Mouse (Mus musculus): ENCODE data around the gene Igdcc3. TPM values are rescaled to one million over a fixed set of nuclear protein-coding genes. Genes with fewer than 3 reads are reported as not detected.
"Not testable (repeated sequence)": the region's sequence is repeated elsewhere in the genome, so short reads cannot be mapped to it uniquely, and the experiment has no call there.

Gene Igdcc3
- polyA plus RNA-seq, 1 experiment from 2014 or later: 0.15 TPM

- Histone ChIP-seq H3K27ac (no peak overlapping the region; the same call in 1 of the 2 replicates), H3K27me3 (no peaks in the 10 kb centered on the region), H3K4me1 (replicated peaks) (peaks cover 26% of the 10 kb centered on the region), H3K9me3 (replicated peaks) (no peaks in the 10 kb centered on the region), H3K9ac (no peak overlapping the region), H3K4me2 (no peak overlapping the region), H3K4me3 (replicated peaks) (no peak overlapping the region), H3K36me3 (no peaks in the 10 kb centered on the region)
- ATAC-seq (ENCODE audit: low read depth) (peak; percentile 66; the same call in 1 of the 2 replicates), DNase-seq (no peak)
- 79% methylated on average over 32 of the region's 32 CpGs for WGBS (ENCODE audit: insufficient replicate concordance)
Observed at GRCm38 (mm10) chr9:65208293-65209179, 67.5 kb downstream of the Igdcc3 start.

GRCm38 (mm10) chr9:65211598-65211997 lies 70.6 kb downstream of the Igdcc3 start:
- no peaks in the 10 kb centered on the region for H3K27me3 ChIP-seq
- no peak overlapping the region for H3K27ac ChIP-seq
- ATAC-seq (ENCODE audit: low read depth) (no peak), DNase-seq (no peak)
- H3K4me3 ChIP-seq (replicated peaks): no peak overlapping the region
- WGBS (ENCODE audit: insufficient replicate concordance): 77% methylated on average over 1 of the region's 1 CpGs
- H3K36me3 ChIP-seq: no peaks in the 10 kb centered on the region
- H3K9ac ChIP-seq: no peak overlapping the region
- H3K4me1 ChIP-seq (replicated peaks): peaks cover 42% of the 10 kb centered on the region
- H3K9me3 ChIP-seq (replicated peaks): no peaks in the 10 kb centered on the region
- no peak overlapping the region for H3K4me2 ChIP-seq

GRCm38 (mm10) chr9:65214425-65214777 lies 73.4 kb downstream of the Igdcc3 start:
- peaks cover 56% of the 10 kb centered on the region for H3K4me1 ChIP-seq (replicated peaks)
- H3K27ac ChIP-seq: peak overlapping the region; percentile 100
- peak overlapping the region; percentile 99 for H3K9ac ChIP-seq
- H3K4me3 ChIP-seq (replicated peaks): peak overlapping the region; percentile 83
- WGBS (ENCODE audit: insufficient replicate concordance): 9% methylated on average over 10 of the region's 10 CpGs
- ATAC-seq (ENCODE audit: low read depth): no peak; the same call in 1 of the 2 replicates
- H3K27me3 ChIP-seq: no peaks in the 10 kb centered on the region
- H3K36me3 ChIP-seq: no peaks in the 10 kb centered on the region
- no peaks in the 10 kb centered on the region for H3K9me3 ChIP-seq (replicated peaks)
- no peak for DNase-seq
- H3K4me2 ChIP-seq: peak overlapping the region; percentile 98

- DNase-seq (peak; percentile 88), ATAC-seq (ENCODE audit: low read depth) (peak; percentile 92)
- WGBS (ENCODE audit: insufficient replicate concordance): 1% methylated on average over 48 of the region's 59 CpGs
- H3K9ac ChIP-seq: peak overlapping the region; percentile 99
- no peaks in the 10 kb centered on the region for H3K27me3 ChIP-seq
- H3K4me2 ChIP-seq: peak overlapping the region; percentile 98
- no peaks in the 10 kb centered on the region for H3K9me3 ChIP-seq (replicated peaks)
- peaks cover 58% of the 10 kb centered on the region for H3K4me1 ChIP-seq (replicated peaks)
- no peaks in the 10 kb centered on the region for H3K36me3 ChIP-seq
- peak overlapping the region; percentile 83 for H3K4me3 ChIP-seq (replicated peaks)
- H3K27ac ChIP-seq: peak overlapping the region; percentile 100
Observed at GRCm38 (mm10) chr9:65214778-65215493, 73.9 kb downstream of the Igdcc3 start.

GRCm38 (mm10) chr9:65215494-65216126 lies 74.6 kb downstream of the Igdcc3 start:
- Histone ChIP-seq H3K4me3 (replicated peaks) (peak overlapping the region; percentile 83), H3K4me1 (replicated peaks) (peaks cover 55% of the 10 kb centered on the region), H3K9me3 (replicated peaks) (no peaks in the 10 kb centered on the region), H3K27ac (peak overlapping the region; percentile 100), H3K27me3 (no peaks in the 10 kb centered on the region), H3K4me2 (peak overlapping the region; percentile 98), H3K36me3 (no peaks in the 10 kb centered on the region), H3K9ac (peak overlapping the region; percentile 99)
- WGBS (ENCODE audit: insufficient replicate concordance): 2% methylated on average over 31 of the region's 31 CpGs
- peak; percentile 77 for ATAC-seq (ENCODE audit: low read depth)
- DNase-seq: peak; percentile 82

GRCm38 (mm10) chr9:65216972-65217371 lies 76.0 kb downstream of the Igdcc3 start:
- H3K4me1 ChIP-seq (replicated peaks): peaks cover 53% of the 10 kb centered on the region
- no peak for DNase-seq
- no peaks in the 10 kb centered on the region for H3K9me3 ChIP-seq (replicated peaks)
- peak overlapping the region; percentile 98 for H3K4me2 ChIP-seq
- H3K27me3 ChIP-seq: no peaks in the 10 kb centered on the region
- peak overlapping the region; percentile 83 for H3K4me3 ChIP-seq (replicated peaks)
- H3K27ac ChIP-seq: peak overlapping the region; percentile 100
- WGBS (ENCODE audit: insufficient replicate concordance): 13% methylated on average over 8 of the region's 8 CpGs
- H3K9ac ChIP-seq: peak overlapping the region; percentile 99
- H3K36me3 ChIP-seq: no peaks in the 10 kb centered on the region
- no peak for ATAC-seq (ENCODE audit: low read depth)

GRCm38 (mm10) chr9:65217661-65218060 lies 76.7 kb downstream of the Igdcc3 start:
- no peak for DNase-seq
- Histone ChIP-seq H3K27me3 (no peaks in the 10 kb centered on the region), H3K36me3 (no peaks in the 10 kb centered on the region), H3K9ac (peak overlapping the region; percentile 99), H3K4me2 (peak overlapping the region; percentile 98), H3K4me3 (replicated peaks) (peak overlapping the region; percentile 83), H3K4me1 (replicated peaks) (peaks cover 55% of the 10 kb centered on the region), H3K9me3 (replicated peaks) (no peaks in the 10 kb centered on the region), H3K27ac (peak overlapping the region; percentile 100)
- WGBS (ENCODE audit: insufficient replicate concordance): 12% methylated on average over 6 of the region's 6 CpGs
- ATAC-seq (ENCODE audit: low read depth): no peak

- DNase-seq (no peak), ATAC-seq (ENCODE audit: low read depth) (no peak)
- peak overlapping the region; percentile 100 for H3K27ac ChIP-seq
- H3K4me3 ChIP-seq (replicated peaks): no peak overlapping the region
- no peaks in the 10 kb centered on the region for H3K27me3 ChIP-seq
- peak overlapping the region; percentile 99 for H3K9ac ChIP-seq
- H3K4me2 ChIP-seq: peak overlapping the region; percentile 98
- 0 out of 2 replicates have a peak, but pooled peaks cover 5% of the 10 kb centered on the region for H3K36me3 ChIP-seq
- H3K4me1 ChIP-seq (replicated peaks): peaks cover 63% of the 10 kb centered on the region
- no peaks in the 10 kb centered on the region for H3K9me3 ChIP-seq (replicated peaks)
- WGBS (ENCODE audit: insufficient replicate concordance): 50% methylated on average over 1 of the region's 1 CpGs
Observed at GRCm38 (mm10) chr9:65218916-65219315, 77.9 kb downstream of the Igdcc3 start.

- DNase-seq; H3K36me3 ChIP-seq; H3K9me3 ChIP-seq (replicated peaks); H3K4me2 ChIP-seq; ATAC-seq (ENCODE audit: low read depth); H3K4me3 ChIP-seq (replicated peaks); H3K27me3 ChIP-seq: not testable (repeated sequence)
- WGBS (ENCODE audit: insufficient replicate concordance): 47% methylated on average over 3 of the region's 3 CpGs
- Histone ChIP-seq H3K9ac (peak overlapping the region; percentile 7; the same call in 1 of the 2 replicates), H3K4me1 (replicated peaks) (peaks cover 58% of the 10 kb centered on the region), H3K27ac (0 out of 2 replicates have a peak overlapping the region, but pooled peaks have one; percentile 16)
Observed at GRCm38 (mm10) chr9:65220398-65220797, 79.4 kb downstream of the Igdcc3 start.

GRCm38 (mm10) chr9:65223927-65224326 lies 82.9 kb downstream of the Igdcc3 start:
- H3K4me3 ChIP-seq (replicated peaks): no peak overlapping the region
- ATAC-seq (ENCODE audit: low read depth) (no peak), DNase-seq (no peak)
- peaks cover 14% of the 10 kb centered on the region for H3K36me3 ChIP-seq
- no peak overlapping the region for H3K4me2 ChIP-seq
- H3K27me3 ChIP-seq: no peaks in the 10 kb centered on the region
- no peaks in the 10 kb centered on the region for H3K9me3 ChIP-seq (replicated peaks)
- H3K4me1 ChIP-seq (replicated peaks): peaks cover 24% of the 10 kb centered on the region
- WGBS (ENCODE audit: insufficient replicate concordance): 76% methylated on average over 6 of the region's 6 CpGs
- H3K9ac ChIP-seq: no peak overlapping the region
- no peak overlapping the region for H3K27ac ChIP-seq

- DNase-seq: no peak
Observed at GRCm38 (mm10) chr9:65225795-65226194, 84.8 kb downstream of the Igdcc3 start.

More at GRCm38 (mm10) chr9:65225795-65226194, 84.8 kb downstream of the Igdcc3 start:
- no peak overlapping the region for H3K27ac ChIP-seq
- no peak for ATAC-seq (ENCODE audit: low read depth)
- H3K9ac ChIP-seq: no peak overlapping the region
- no peaks in the 10 kb centered on the region for H3K27me3 ChIP-seq
- no peaks in the 10 kb centered on the region for H3K9me3 ChIP-seq (replicated peaks)
- peaks cover 14% of the 10 kb centered on the region for H3K4me1 ChIP-seq (replicated peaks)
- WGBS (ENCODE audit: insufficient replicate concordance): 45% methylated on average over 4 of the region's 4 CpGs
- H3K36me3 ChIP-seq: peaks cover 32% of the 10 kb centered on the region
- no peak overlapping the region for H3K4me2 ChIP-seq
- no peak overlapping the region for H3K4me3 ChIP-seq (replicated peaks)
